Mouse (Mus musculus) heart, embryonic 15.5 days (tissue): ENCODE measurements around the gene Tagln2. TPM values are rescaled to one million over a fixed set of nuclear protein-coding genes. Genes with fewer than 3 reads are reported as not detected.

Experiments
- ATAC-seq: fragments of 200-750 bp; cut with Nextera tagmentation; replicated peaks from 2 replicates; pipeline ENCODE4 v1.8.0; 2017; ENCODE audit warnings: low read depth, moderate TSS enrichment; ENCODE audit not compliant: insufficient number of reproducible peaks, insufficient read depth, low FRiP score
- H3K27ac ChIP-seq: fragments of 300-500 bp; sonication (generic); 2 replicates; pipeline ENCODE4 v1.5.1; 2015; ENCODE audit warnings: mild to moderate bottlenecking, inconsistent platforms
- H3K27me3 ChIP-seq: fragments of 300-500 bp; sonication (generic); 2 replicates; pipeline ENCODE4 v1.6.1; 2015; ENCODE audit warnings: inconsistent platforms
- H3K36me3 ChIP-seq: fragments of 300-500 bp; sonication (generic); 2 replicates; pipeline ENCODE4 v1.6.1; 2015; ENCODE audit warnings: mild to moderate bottlenecking, inconsistent platforms
- H3K4me1 ChIP-seq: fragments of 300-500 bp; sonication (generic); replicated peaks from 2 replicates; pipeline ENCODE4 v1.6.1; 2015; ENCODE audit warnings: inconsistent platforms
- H3K4me2 ChIP-seq: fragments of 300-500 bp; sonication (generic); 2 replicates; pipeline ENCODE4 v1.6.1; 2015; ENCODE audit warnings: inconsistent platforms, mild to moderate bottlenecking, moderate library complexity
- H3K4me3 ChIP-seq: fragments of 300-500 bp; sonication (generic); 2 replicates; pipeline ENCODE4 v1.5.1; 2015; ENCODE audit warnings: mild to moderate bottlenecking, inconsistent platforms
- H3K9ac ChIP-seq: fragments of 300-500 bp; sonication (generic); 2 replicates; pipeline ENCODE4 v1.6.1; 2015; ENCODE audit warnings: mild to moderate bottlenecking, inconsistent platforms
- H3K9me3 ChIP-seq: fragments of 300-500 bp; sonication (generic); replicated peaks from 2 replicates; pipeline ENCODE4 v1.6.1; 2016; ENCODE audit warnings: inconsistent platforms
- WGBS: fragments of 180-500 bp; shearing (Covaris S2); methylation state at CpG from one replicate; pipeline ENCODE4 v1.1.7; 2015; ENCODE audit warnings: mixed read lengths; 5-methylcytosine and 5-hydroxymethylcytosine counted together
- polyA plus RNA-seq: library from polyadenylated mRNA; unstranded; fragments of >200 nt; fragmentation: Nextera tagmentation; extraction: Ambion mirVana; gene quantifications from 2 replicates; pipeline ENCODE4 v1.2.1, GENCODE M21; 2015

Tagln2 gene
- polyA plus RNA-seq, 1 experiment from 2014 or later, result 276 TPM

GRCm38 (mm10) chr1:172507001-172507400 is 7.2 kb downstream of the Tagln2 start:
- 48% methylated on average over 5 of the region's 5 CpGs for WGBS
- Histone ChIP-seq H3K4me2 (no peak overlapping the region), H3K36me3 (peaks cover 36% of the 10 kb centered on the region), H3K4me1 (peaks cover 73% of the 10 kb centered on the region), H3K9ac (no peak overlapping the region), H3K27ac (peak overlapping the region; percentile 39; the same call in 1 of the 2 replicates), H3K9me3 (no peaks in the 10 kb centered on the region), H3K27me3 (no peaks in the 10 kb centered on the region), H3K4me3 (no peak overlapping the region)
- no peak for ATAC-seq

GRCm38 (mm10) chr1:172507701-172508100 is 7.9 kb downstream of the Tagln2 start:
- no peak for ATAC-seq
- no peaks in the 10 kb centered on the region for H3K27me3 ChIP-seq
- H3K36me3 ChIP-seq, result peaks cover 36% of the 10 kb centered on the region
- no peak overlapping the region for H3K4me2 ChIP-seq
- 81% methylated on average over 3 of the region's 3 CpGs for WGBS
- peaks cover 71% of the 10 kb centered on the region for H3K4me1 ChIP-seq
- no peaks in the 10 kb centered on the region for H3K9me3 ChIP-seq
- no peak overlapping the region for H3K9ac ChIP-seq
- H3K27ac ChIP-seq, result peak overlapping the region; percentile 39
- no peak overlapping the region for H3K4me3 ChIP-seq

- 31% methylated on average over 2 of the region's 2 CpGs for WGBS
- Histone ChIP-seq H3K4me3 (no peak overlapping the region), H3K4me2 (no peak overlapping the region), H3K27me3 (no peaks in the 10 kb centered on the region), H3K36me3 (peaks cover 36% of the 10 kb centered on the region), H3K9ac (no peak overlapping the region), H3K4me1 (peaks cover 70% of the 10 kb centered on the region), H3K27ac (peak overlapping the region; percentile 52), H3K9me3 (no peaks in the 10 kb centered on the region)
- ATAC-seq, result 0 out of 2 replicates have a peak, but pooled peaks have one; percentile 28
Observed at GRCm38 (mm10) chr1:172508172-172508571, 8.3 kb downstream of the Tagln2 start.

- peaks cover 36% of the 10 kb centered on the region for H3K36me3 ChIP-seq
- H3K27me3 ChIP-seq, result no peaks in the 10 kb centered on the region
- peaks cover 72% of the 10 kb centered on the region for H3K4me1 ChIP-seq
- no peak overlapping the region for H3K27ac ChIP-seq
- H3K9me3 ChIP-seq, result no peaks in the 10 kb centered on the region
- no peak overlapping the region for H3K9ac ChIP-seq
- H3K4me3 ChIP-seq, result no peak overlapping the region
- WGBS, result 77% methylated on average over 5 of the region's 5 CpGs
- H3K4me2 ChIP-seq, result no peak overlapping the region
- no peak for ATAC-seq
Observed at GRCm38 (mm10) chr1:172509235-172509634, 9.4 kb downstream of the Tagln2 start.

GRCm38 (mm10) chr1:172509983-172510382 is 10.1 kb downstream of the Tagln2 start:
- Histone ChIP-seq H3K27me3 (no peaks in the 10 kb centered on the region), H3K27ac (0 out of 2 replicates have a peak overlapping the region, but pooled peaks have one; percentile 3), H3K4me2 (no peak overlapping the region), H3K9me3 (no peaks in the 10 kb centered on the region), H3K4me3 (no peak overlapping the region), H3K9ac (no peak overlapping the region), H3K4me1 (peaks cover 74% of the 10 kb centered on the region), H3K36me3 (peaks cover 33% of the 10 kb centered on the region)
- no peak for ATAC-seq
- 54% methylated on average over 8 of the region's 8 CpGs for WGBS

- Histone ChIP-seq H3K27me3 (no peaks in the 10 kb centered on the region), H3K4me3 (no peak overlapping the region), H3K4me2 (no peak overlapping the region), H3K27ac (peak overlapping the region; percentile 33; the same call in 1 of the 2 replicates), H3K4me1 (peaks cover 74% of the 10 kb centered on the region), H3K36me3 (peaks cover 28% of the 10 kb centered on the region), H3K9me3 (no peaks in the 10 kb centered on the region), H3K9ac (no peak overlapping the region)
- 0 out of 2 replicates have a peak, but pooled peaks have one; percentile 4 for ATAC-seq
- 40% methylated on average over 13 of the region's 13 CpGs for WGBS
Observed at GRCm38 (mm10) chr1:172510421-172510972, 10.7 kb downstream of the Tagln2 start.

GRCm38 (mm10) chr1:172512962-172513361 is 13.1 kb downstream of the Tagln2 start:
- 17% methylated on average over 13 of the region's 13 CpGs for WGBS
- ATAC-seq, result no peak; the same call in 1 of the 2 replicates
- no peak overlapping the region; the same call in 1 of the 2 replicates for H3K9ac ChIP-seq
- no peaks in the 10 kb centered on the region for H3K9me3 ChIP-seq
- peak overlapping the region; percentile 27 for H3K4me3 ChIP-seq
- H3K4me1 ChIP-seq, result peaks cover 54% of the 10 kb centered on the region
- H3K36me3 ChIP-seq, result 0 out of 2 replicates have a peak, but pooled peaks cover 4% of the 10 kb centered on the region
- no peaks in the 10 kb centered on the region for H3K27me3 ChIP-seq
- H3K4me2 ChIP-seq, result peak overlapping the region; percentile 53
- H3K27ac ChIP-seq, result peak overlapping the region; percentile 82

- H3K36me3 ChIP-seq, result 0 out of 2 replicates have a peak, but pooled peaks cover under 1% of the 10 kb centered on the region
- H3K4me2 ChIP-seq, result peak overlapping the region; percentile 53
- peak; percentile 79 for ATAC-seq
- no peaks in the 10 kb centered on the region for H3K9me3 ChIP-seq
- no peaks in the 10 kb centered on the region for H3K27me3 ChIP-seq
- peaks cover 48% of the 10 kb centered on the region for H3K4me1 ChIP-seq
- WGBS, result 31% methylated on average over 17 of the region's 17 CpGs
- H3K27ac ChIP-seq, result peak overlapping the region; percentile 82
- 0 out of 2 replicates have a peak overlapping the region, but pooled peaks have one; percentile 11 for H3K9ac ChIP-seq
- H3K4me3 ChIP-seq, result no peak overlapping the region; the same call in 1 of the 2 replicates
Observed at GRCm38 (mm10) chr1:172513525-172514212, 13.8 kb downstream of the Tagln2 start.

- Histone ChIP-seq H3K4me2 (peak overlapping the region; percentile 53), H3K4me3 (no peak overlapping the region), H3K27me3 (no peaks in the 10 kb centered on the region), H3K9ac (no peak overlapping the region), H3K27ac (peak overlapping the region; percentile 82), H3K4me1 (peaks cover 46% of the 10 kb centered on the region), H3K9me3 (no peaks in the 10 kb centered on the region), H3K36me3 (no peaks in the 10 kb centered on the region)
- peak; percentile 16; the same call in 1 of the 2 replicates for ATAC-seq
- 44% methylated on average over 4 of the region's 4 CpGs for WGBS
Observed at GRCm38 (mm10) chr1:172514213-172514529, 14.3 kb downstream of the Tagln2 start.

GRCm38 (mm10) chr1:172514551-172515268 is 14.9 kb downstream of the Tagln2 start:
- 65% methylated on average over 7 of the region's 7 CpGs for WGBS
- peaks cover 42% of the 10 kb centered on the region for H3K4me1 ChIP-seq
- no peak overlapping the region for H3K4me3 ChIP-seq
- H3K36me3 ChIP-seq, result no peaks in the 10 kb centered on the region
- no peak overlapping the region for H3K9ac ChIP-seq
- H3K27ac ChIP-seq, result peak overlapping the region; percentile 82
- no peak overlapping the region for H3K4me2 ChIP-seq
- ATAC-seq, result no peak
- H3K27me3 ChIP-seq, result no peaks in the 10 kb centered on the region
- H3K9me3 ChIP-seq, result no peaks in the 10 kb centered on the region

GRCm38 (mm10) chr1:172515396-172515795 is 15.5 kb downstream of the Tagln2 start:
- no peak overlapping the region for H3K4me3 ChIP-seq
- H3K27ac ChIP-seq, result peak overlapping the region; percentile 82
- ATAC-seq, result no peak; the same call in 1 of the 2 replicates
- no peak overlapping the region for H3K4me2 ChIP-seq
- H3K9me3 ChIP-seq, result no peaks in the 10 kb centered on the region
- peaks cover 43% of the 10 kb centered on the region for H3K4me1 ChIP-seq
- WGBS, result 66% methylated on average over 1 of the region's 1 CpGs
- no peaks in the 10 kb centered on the region for H3K36me3 ChIP-seq
- no peak overlapping the region for H3K9ac ChIP-seq
- H3K27me3 ChIP-seq, result no peaks in the 10 kb centered on the region
